Mouse (Mus musculus): ENCODE measurements around the gene Ccdc162.

Ccdc162 gene

DNA sequence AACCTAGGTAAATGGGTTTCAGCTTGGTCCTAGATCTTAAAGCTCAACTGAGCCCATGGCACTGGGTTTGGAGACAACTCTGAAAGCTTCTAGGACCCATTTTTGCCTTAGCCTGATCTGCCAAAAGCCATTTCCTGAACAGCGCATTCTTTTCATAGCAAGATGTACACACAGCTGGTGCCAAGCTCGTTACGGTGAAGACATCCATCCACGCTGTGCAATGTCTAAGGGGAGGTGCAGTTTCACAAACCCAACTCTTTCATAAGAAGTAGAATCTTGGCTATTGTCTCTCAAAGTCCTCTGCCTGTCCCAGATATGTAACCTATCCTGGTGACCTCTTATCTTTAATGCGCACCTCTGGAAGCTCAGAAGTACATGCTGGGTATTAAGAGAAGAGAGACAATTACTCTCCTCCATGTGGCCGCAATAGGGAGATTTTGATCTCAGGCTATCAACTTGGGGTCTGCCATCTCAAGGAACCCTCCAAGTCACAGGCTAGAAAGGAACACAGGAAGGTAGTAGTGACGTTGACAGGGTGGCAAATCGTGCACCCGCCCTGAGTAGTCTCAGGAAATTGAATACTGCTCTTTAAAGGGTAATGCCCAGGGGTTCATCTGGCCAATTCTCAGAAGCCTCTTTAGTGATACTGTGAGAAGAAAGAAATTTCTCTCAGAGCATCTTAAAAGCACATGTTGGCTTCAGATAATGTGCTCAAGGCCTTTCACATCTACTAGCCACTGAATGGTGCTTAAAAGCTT, 81.0 kb downstream of the Ccdc162 start:
- DNase-seq (ENCODE audit: low read depth, low spot score) = no peak

DNA sequence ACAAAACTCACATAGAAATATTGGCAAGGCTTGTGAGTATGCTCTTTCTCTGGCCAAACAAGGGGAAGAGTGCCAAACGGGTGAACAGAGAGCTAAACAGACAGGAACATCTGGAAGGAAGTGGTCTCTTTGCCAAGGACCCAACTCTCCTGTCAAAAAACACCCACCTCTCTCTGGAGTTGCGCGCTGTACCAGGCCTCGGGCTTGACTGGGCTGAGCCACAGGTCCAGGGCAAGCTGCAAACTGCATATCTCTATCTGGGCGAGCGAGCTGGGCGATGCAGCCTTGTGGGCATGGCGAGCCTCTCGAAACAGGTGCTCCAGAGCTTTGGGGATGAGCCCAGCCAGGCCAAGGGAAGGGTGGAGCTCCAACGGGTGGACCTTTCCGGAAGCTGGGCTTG, 82.6 kb downstream of the Ccdc162 start:
- DNase-seq (ENCODE audit: low read depth, low spot score) = no peak

DNA sequence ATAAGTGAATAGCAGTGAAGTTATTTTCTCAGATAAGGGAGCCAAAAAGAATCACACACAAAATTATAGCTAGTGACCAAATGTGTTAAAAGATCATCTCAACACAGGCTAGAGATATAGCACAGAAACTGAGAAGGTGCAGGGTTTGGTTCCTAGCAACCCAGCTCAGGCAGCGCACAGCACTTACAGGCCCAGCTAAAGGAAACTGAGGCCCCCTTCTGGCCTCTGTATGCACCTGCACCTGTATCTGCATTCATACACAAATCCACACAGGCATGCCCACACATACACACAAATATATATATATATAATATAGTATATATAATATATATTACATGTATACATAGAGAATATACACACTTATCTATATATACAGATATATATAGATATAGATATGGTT, 84.4 kb downstream of the Ccdc162 start:
- DNase-seq (ENCODE audit: low read depth, low spot score) = no peak

DNA sequence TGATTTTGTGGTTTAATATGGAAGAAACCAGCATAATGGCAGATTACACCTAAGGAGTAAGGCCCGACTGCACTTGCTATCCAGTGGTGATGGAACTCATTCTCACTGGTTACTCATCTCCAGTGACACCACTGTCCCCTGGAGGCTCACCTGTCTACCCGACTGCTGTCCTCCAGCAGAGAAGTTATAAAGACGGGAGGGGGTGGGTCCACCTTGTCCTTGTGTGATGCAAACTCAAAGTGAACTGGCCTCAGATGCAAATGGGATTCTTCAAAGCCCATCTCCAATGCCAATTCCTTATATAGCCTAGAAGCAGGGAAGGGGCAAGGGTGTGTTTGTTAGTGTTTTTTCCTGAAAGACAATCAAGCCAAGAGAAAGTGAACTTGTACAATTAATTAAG, 89.4 kb downstream of the Ccdc162 start:
- no peak for DNase-seq (ENCODE audit: low read depth, low spot score)

DNA sequence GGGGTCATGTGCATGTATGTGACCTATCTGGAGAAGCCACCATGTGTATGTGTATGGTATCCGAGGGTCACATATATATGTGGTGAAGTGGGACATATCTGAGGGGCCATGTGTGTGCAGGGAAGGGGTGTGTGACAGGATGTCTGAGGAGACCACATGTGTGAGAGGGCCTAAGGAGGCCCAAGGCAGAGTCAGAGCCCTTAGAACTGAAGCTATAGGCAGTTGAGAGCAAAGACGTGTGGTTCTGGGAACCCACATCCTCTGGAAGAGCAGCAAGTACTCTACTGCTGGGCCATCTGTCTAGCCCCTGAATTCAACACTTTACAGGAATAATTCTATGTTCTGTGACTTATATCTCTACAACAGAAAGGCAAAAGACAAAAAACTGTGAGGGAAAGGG, 96.4 kb downstream of the Ccdc162 start:
- no peak for DNase-seq (ENCODE audit: low read depth, low spot score)

DNA sequence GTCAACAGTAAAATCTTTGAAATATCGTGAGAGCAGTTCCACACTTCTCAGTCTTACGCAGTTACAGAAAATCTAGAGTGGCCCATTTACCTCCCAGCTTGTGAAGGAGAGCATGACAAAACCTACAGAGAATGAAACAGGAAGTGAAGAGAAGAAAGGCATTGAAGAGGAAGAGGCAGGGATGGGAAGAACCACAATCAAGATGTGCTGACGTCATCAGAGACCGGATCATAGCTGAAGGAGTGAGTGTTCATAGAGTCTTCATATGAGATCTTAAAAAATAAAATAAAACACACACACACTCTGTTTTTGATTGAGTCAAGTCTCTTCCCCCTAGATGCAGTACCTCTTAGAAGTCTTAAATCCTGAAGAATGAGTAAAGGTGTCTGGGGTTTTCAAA, 100.9 kb downstream of the Ccdc162 start:
- DNase-seq (ENCODE audit: low read depth, low spot score) = no peak

DNA sequence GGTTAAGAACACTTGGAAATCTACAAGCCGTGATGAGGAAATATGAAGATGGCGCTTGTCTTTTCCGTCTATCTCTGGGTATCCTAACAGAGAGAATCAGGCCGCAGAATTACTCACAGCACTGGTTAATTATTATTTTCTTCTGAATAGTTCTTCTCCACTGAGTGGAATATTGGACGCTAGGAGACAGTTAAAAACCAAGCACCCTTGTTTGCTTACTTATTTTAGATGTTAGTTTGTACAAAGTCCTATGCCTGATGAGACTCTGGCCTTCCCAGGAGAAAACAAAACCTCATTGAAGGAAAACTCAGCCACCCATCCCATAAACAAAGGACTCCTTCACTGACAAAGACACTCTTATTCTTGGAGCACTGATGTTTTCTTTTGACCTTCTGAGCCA, 104.5 kb downstream of the Ccdc162 start:
- DNase-seq (ENCODE audit: low read depth, low spot score) = no peak

DNA sequence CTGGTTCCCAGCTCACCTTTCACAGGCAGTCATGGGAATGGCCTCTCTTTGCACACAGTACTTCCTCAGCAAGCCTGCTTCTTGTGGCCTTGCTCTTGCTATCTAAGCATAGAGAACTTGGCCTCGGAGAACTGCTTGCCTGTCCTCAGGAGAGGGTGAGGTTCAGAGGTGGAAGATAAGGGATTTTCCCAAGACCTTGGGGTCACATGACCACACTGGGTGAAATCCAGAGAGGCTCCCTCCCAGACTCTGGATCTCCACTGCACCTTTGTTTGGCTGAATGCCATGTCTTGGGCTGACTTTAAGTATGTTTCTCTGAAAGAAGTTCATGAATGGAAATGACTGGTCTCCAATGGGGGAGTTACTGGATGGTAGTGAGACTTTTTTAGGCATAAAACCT, 107.0 kb downstream of the Ccdc162 start:
- DNase-seq (ENCODE audit: low read depth, low spot score) = no peak

DNA sequence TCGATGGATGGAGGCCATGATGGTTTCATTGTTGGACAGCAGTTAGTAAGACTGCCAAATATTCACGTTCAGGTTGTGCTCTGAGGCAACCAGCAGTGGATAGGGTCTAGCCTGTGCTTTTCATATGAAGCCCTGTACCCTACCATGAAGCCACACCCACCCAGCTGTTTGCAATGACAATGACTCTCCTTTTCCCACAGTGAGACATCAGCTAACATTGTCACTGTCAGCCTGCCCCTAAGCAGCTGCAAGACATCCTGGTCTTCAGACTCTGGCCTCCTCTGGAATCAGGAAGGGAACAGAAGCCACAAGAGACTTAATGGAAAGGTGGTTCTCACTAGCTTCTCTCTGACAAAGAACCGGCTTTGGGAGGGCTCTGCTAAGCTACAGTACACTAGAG, 107.9 kb downstream of the Ccdc162 start:
- no peak for DNase-seq (ENCODE audit: low read depth, low spot score)

DNA sequence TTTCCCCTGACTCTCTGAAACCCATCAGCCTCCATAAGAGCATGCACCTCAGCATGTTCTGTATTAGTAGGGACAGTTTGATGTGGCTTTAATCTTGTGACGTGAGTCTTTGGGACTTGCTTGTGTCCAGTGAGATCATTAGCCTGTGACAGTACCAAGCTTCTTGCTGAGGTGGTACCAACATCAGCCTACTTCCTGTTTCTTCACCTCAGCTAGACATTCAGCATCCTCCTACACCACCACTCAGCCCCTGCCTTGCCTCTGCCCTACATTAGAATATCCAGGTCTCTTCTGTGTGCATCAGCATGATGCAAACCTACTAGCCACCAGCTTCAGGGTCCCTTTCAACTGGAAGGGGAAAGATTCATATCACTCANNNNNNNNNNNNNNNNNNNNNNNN, 113.8 kb downstream of the Ccdc162 start:
- DNase-seq (ENCODE audit: low read depth, low spot score) = no peak

DNA sequence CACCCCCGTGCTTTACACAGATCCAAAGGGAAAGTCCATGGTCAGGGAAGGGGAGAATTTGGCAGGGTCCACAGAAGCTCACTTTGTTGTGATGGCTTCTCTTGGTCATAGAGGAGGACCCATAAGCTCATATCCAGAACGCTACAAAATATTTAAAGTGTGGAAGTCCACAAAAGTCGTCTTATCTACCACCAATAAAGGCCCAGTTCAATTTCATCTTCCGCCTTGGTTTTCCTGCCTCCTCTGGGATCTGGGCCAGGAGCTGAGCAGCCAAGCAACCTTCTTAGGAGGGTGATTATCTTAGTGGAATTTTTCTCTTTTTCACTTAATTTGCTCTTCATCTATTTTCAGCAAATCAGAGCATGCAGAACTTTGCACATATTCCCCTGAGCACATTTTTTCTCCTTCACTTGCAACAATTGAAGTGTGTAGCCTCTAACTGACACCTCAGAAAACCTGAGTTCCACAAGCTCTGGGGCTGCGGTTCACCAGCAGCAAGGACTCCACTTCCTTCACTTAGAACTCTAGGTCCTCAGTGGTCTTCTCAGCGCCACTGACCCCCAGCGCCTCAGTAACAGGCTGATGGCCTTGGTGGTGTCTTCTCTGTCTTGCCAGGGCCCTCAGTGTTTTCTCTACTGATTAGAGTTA, 114.4 kb downstream of the Ccdc162 start:
- no peak for DNase-seq (ENCODE audit: low read depth, low spot score)

DNA sequence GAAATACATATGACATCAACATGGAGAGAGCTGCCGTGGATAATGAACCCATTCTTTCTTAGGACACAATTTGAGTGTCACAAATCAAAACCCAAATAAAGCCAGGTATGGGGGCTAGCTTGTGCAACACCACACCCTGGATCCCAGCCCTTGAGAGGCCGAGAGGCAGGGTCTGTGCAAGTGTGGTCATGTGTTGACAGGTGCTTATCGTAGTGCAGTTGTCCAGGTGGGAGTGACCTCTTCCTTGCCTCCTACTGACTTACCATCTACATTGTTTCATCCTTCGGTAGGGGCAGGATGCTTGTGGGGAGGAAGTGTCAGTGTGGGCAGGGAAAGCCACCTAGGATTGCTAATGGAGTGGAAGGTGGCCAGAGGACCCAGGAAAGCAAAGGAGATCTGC, 115.1 kb downstream of the Ccdc162 start:
- DNase-seq (ENCODE audit: low read depth, low spot score) = no peak

DNA sequence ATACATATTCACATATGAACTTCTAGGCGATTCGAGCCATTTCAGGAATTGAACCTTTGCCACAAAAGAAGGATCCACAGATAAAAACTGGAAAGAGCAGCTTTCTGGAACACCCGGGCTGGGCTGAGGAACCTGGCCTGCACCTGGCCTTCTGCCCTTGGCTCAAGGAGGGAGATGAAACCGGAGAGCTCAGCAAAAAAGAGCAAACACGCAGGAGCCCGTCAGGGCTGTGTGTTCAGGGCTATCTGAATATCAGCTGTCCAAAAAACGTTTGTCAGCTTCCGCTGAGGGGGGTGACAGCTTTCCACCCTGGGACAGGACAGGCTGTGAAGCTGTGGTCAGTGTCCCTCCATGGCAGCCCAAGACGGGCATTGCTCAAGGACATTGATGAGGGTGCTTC, 117.4 kb downstream of the Ccdc162 start:
- DNase-seq (ENCODE audit: low read depth, low spot score) = no peak

DNA sequence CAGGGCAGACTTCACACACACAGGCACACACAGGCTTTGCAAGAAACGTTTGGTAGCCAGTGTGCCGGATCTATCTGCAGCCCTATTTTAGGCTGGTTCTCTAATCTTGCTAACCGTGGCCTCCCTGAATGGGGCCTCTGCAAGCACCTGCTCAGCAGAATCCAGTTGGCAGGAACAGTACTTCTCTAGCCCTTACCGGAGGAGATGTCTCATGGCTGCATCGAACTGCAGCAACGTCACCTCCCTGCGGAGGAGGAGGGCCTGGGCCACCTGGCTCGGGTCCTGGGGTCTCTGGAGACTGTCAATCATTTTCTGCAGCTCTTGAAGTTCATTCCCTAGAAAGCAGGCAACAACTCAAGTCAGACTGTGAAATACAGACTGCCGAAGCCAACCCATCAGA, 118.2 kb downstream of the Ccdc162 start:
- no peak for DNase-seq (ENCODE audit: low read depth, low spot score)

DNA sequence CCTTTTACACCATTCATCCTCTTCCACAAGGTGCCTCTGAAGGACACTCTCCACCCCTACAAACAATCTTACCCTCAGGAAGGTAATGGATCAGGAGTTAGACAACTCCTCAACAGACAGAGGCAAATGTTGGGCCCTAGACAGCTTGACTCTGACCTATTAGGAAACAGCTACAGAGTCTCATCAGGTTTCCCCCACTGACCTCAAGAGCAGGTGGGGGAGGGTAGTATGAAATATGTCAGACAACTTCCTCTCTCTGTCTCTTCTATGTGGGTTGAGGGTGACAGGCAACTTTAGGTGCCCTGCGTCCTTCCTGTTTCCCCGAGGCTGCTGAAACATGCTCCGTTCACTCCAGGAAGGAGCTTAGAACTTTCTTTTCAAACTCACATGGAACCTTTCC, 120.9 kb downstream of the Ccdc162 start:
- no peak for DNase-seq (ENCODE audit: low read depth, low spot score)

DNA sequence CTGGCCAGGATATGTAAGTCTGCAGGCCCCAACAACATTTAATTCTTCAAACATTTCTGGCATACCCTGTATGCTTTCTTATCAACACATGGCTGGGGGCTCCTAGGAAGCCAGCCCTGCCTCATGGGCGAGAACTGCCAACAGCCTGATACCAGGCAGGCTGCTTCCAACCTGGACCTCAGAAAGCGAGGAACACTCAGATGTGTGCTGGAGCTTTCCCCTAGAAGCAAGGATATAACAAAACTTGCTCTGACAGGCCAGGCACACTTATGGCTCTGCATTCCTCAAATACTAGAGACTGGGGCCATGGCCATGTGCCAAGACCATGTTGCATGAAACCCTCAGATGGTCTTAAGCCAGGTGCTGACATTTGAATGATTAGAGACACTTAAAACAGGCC, 121.5 kb downstream of the Ccdc162 start:
- DNase-seq (ENCODE audit: low read depth, low spot score) = peak; percentile 57

DNA sequence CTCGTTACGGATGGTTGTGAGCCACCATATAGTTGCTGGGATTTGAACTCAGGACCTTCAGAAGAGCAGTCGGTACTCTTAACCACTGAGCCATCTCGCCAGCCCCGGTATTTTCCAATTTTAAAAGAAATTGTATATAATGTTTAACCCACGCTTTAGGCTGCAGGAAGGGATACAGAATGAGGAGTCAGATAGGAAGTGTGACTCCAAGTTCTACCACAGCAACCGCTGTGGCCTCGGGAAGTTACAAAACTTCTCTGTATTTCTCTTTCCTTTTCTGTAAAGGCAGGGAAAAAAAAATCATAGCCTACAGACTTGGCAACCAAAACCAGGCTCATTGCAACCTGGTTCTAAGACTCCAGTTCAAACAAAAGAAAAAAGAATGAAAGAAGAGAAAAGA, 122.0 kb downstream of the Ccdc162 start:
- DNase-seq (ENCODE audit: low read depth, low spot score) = no peak

DNA sequence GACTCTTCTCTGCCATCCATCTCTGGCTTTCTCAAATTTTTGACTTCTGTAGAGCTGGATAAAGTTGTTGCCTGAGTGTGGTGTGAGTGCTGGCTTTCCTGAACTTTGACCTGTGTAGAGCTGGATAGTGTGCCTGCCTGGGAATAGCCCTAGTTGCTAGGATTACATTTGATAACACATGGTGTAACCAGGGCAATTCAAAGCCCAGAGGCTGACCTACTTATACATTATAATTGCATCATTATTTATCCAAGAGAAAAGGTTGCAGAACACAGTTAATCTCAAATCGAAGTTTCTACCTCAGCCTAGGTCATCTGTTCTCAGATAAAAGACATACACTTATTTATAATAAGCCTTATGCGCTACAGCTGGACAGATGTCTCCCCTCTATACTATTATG, 127.8 kb downstream of the Ccdc162 start:
- DNase-seq (ENCODE audit: low read depth, low spot score) = no peak

DNA sequence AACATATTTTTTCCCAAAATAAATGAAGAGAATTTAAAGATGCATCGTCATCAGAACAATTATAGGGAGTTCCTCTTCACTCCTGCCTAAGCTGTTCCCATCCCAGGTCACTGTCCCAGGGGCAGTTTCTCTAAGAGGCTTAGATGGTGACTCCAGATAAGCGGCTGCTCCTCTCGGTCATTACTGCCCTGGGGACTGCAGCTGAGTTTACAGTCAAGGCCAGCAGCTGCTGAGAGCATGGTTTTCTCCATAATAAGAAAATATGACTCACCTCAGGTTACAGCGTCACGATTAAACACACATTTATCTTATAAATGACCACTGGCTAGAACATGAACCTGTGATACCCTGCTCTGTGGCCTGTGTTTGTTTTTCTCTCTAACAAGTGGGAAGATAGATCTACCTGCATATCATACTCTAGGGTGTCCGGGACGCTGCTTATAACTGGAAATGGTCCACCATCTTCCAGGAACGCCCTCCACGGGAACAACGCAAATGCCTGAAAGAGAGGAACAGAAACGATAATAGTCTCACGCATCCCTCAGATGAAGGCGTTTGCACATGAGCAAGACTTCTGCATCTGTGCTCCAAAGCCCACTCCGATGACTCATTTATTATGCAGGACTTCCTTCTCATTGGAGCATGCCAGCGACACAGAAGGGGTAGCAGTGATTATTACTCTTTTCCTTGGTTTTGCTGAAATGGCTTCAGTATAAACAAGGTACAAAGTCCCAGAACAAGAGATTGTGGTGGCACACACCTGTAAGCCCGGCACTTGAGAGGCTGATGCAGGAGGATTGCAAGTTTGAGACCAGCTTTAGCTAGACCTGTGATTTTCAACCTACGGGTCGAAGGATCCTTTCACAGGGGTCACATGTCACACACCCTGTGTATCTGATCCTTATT, 129.2 kb downstream of the Ccdc162 start:
- DNase-seq (ENCODE audit: low read depth, low spot score) = peak; percentile 68

DNA sequence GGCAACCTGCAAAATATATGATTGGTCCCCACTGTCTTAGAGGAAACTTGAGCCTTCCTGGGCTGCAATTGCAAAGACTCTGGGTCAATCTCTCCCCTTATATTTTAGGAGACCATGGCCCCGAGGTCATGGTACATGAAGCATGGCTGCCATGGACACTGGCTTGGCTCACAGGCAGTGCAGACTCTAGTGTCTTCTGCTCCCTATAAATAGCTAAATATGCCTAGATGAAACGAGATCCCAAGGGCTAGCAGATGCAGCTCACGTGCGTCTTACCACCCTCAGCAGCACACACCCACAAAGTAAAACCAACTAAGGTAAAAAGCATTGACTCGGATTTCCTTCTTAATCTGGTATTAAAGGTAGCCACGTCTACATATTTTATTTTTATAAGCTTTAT, 133.1 kb downstream of the Ccdc162 start:
- no peak for DNase-seq (ENCODE audit: low read depth, low spot score)

DNA sequence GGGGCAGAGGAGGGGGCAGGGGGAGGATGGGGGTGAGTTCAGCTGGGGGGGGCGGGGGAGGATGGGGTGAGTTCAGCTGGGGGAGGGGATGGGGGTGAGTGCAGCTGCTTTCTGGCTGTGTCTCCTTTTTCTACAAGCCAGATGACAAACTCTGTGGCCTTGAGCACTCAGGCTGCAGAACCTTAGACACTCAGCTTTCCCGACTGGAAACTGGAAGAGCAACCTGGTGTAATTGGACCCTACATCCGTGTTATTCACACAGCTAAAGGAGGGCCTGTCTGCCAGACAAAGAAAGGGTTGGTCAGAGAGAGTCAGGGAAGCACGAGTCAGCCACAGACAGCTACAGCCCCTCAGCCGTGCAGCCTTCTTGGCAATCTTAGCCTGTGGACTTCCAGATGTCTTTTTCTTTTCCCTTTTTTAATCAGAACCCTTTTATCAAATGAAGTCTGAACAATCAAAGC, 133.5 kb downstream of the Ccdc162 start:
- DNase-seq (ENCODE audit: low read depth, low spot score) = peak; percentile 71

DNA sequence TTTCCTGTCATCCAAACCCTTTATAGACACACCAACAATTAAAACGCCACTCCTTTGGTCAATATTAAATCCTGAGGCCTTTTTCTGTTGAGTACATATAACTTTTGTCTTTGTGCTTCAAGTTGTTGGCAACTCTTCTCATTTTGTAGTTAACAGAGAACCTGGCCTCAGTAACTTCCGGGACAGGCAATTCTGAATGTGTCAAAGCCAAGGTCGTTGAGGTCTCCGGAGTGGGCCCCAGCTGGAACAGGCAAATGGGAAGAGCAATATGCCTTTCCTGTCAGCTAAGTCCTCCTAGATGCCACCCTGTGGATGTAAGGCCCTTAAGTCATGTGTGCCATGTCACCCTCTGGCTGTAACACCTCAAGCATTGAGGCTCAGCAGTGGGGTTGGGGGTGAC, 136.0 kb downstream of the Ccdc162 start:
- no peak for DNase-seq (ENCODE audit: low read depth, low spot score)

Data from 3T3-L1 (cell line).